Mouse (Mus musculus) heart, postnatal 10 days (tissue): ENCODE measurements around the gene Gm10600. TPM values are rescaled to one million over a fixed set of nuclear protein-coding genes. Genes with fewer than 3 reads are reported as not detected.
"Not testable (repeated sequence)": the region's sequence is repeated elsewhere in the genome, so short reads cannot be mapped to it uniquely, and the experiment has no call there.

Experiments
- DNase-seq, 2 experiments: peaks; one replicate each; pipeline ENCODE4 v3.0.0; 2021
- intact Hi-C: fragments of 180-260 bp; cut with DNase I; formaldehyde crosslinking; loops from one replicate; pipeline ENCODE4 v1.15.1; 2025
- total RNA-seq, 2 experiments: library from RNA; stranded (reverse); gene quantifications; 2 replicates each; pipeline ENCODE4 v1.2.3; 2021

Gm10600 gene
- under 1 TPM; 0.12 to 0.41 TPM for total RNA-seq

DNA sequence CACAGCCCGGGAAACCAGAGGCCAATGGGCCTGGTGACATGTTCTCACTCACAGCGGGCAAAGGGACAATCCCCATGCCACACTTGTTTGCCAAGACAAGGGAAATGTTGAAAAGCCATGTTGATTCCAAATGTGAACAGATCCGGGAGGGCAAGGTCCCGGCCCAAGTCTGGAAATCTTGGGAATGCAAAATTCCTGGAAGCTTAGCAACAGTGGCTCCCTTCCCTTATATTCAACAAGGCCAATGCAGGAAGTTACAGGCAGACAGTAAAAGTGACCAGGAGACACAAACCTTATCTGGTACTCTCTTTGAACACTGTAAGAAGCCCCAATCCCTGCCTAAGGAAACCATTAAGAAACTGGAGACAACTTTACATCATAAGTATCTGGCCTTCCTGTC lies at the start of gene Gm10600:
Gm10600 (plus strand) TSS at position 301 of the 400 bp plus-strand sequence.
- intact Hi-C loops, DNase-seq: not testable (repeated sequence)

DNA sequence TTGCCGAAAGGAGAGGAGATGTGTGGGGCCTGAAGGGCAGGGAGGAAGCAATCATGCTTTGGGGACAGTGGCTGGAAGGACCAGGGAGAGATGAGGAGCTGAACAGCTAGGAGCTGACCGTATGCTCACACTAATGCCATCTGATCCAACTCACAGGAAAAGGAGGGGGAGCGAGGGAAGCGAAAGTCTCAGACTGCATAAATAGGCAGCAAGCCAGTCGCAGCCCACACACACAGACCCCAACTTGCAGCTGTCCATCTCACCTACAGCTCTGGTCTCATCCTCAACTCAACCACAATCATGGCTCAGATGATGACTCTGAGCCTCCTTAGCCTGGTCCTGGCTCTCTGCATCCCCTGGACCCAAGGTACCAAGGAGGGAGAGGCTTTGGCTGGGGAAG lies 15.0 kb downstream of the Gm10600 start, which contains the start of gene Ccl21b:
Ccl21b (plus strand) TSS at position 301 of the 400 bp plus-strand sequence.
- intact Hi-C loops, DNase-seq: not testable (repeated sequence)

Other genes with a start within 250 kb of the Gm10600 start
- gene Gm21093, start 205.9 kb upstream of the Gm10600 start, total RNA-seq: not detected
- gene Gm3893, start 149.4 kb upstream of the Gm10600 start, total RNA-seq: not detected
- gene Gm13304, start 125.8 kb upstream of the Gm10600 start, total RNA-seq: 10 to 100 TPM; 11.9 to 12.6 TPM
- not detected for gene Gm13306, start 87.2 kb upstream of the Gm10600 start, total RNA-seq
- gene Gm13305, start 72.0 kb upstream of the Gm10600 start, total RNA-seq: not detected
- not detected for gene Ccl21b, start 15.1 kb downstream of the Gm10600 start, total RNA-seq
- not detected for gene Gm21953, start 53.6 kb downstream of the Gm10600 start, total RNA-seq
- gene Fam205a3, start 77.7 kb downstream of the Gm10600 start, total RNA-seq: under 1 TPM in 1 of 2 experiments, not detected in 1; 0.07 TPM
- not detected for gene Gm21586, start 198.7 kb downstream of the Gm10600 start, total RNA-seq
- not detected for gene Gm2163, start 226.1 kb downstream of the Gm10600 start, total RNA-seq